Mouse (Mus musculus) CH12.LX (cell line): ENCODE measurements around the gene Snx30. TPM values are rescaled to one million over a fixed set of nuclear protein-coding genes. Genes with fewer than 3 reads are reported as not detected.

Source experiments
- DNase-seq: peaks from one replicate; pipeline ENCODE4 v3.0.0-alpha.2; 2013; ENCODE audit errors: extremely low read depth
- H3K27ac ChIP-seq: 2 replicates; pipeline ENCODE4 v1.5.1; 2012; ENCODE audit warnings: low read depth, mild to moderate bottlenecking, control low read depth, moderate library complexity; ENCODE audit not compliant: insufficient read depth
- H3K27me3 ChIP-seq: replicated peaks from 2 replicates; pipeline ENCODE3; 2012; ENCODE audit warnings: inconsistent platforms
- H3K36me3 ChIP-seq, 2 experiments: replicated peaks in 1 of 2; 2 replicates each; pipeline versions ENCODE3 to v1.6.1; 2012; ENCODE audit warnings: inconsistent platforms in 1 of 2, low read length in 1 of 2, mild to moderate bottlenecking in 1 of 2, mixed read lengths in 1 of 2, moderate library complexity in 1 of 2; ENCODE audit not compliant: control insufficient read depth in 1 of 2, insufficient read depth in 1 of 2
- H3K4me1 ChIP-seq, 2 experiments: 2 replicates each; pipeline ENCODE4 v1.6.1; 2012; ENCODE audit warnings: inconsistent platforms in 1 of 2, moderate library complexity in 1 of 2; ENCODE audit not compliant: insufficient read depth in 2 of 2, control insufficient read depth in 1 of 2
- H3K4me2 ChIP-seq: 2 replicates; pipeline ENCODE4 v1.6.1; 2012; ENCODE audit warnings: low read depth, mild to moderate bottlenecking, control low read depth; ENCODE audit not compliant: poor library complexity, insufficient read depth, severe bottlenecking
- H3K4me3 ChIP-seq, 3 experiments: fragments of 150-350 bp in 1 of 3; sonication (generic) in 1 of 3; replicated peaks in 1 of 3; 2 replicates each; pipeline versions ENCODE3 to v1.5.1; 2011 to 2012; ENCODE audit warnings: low read depth in 2 of 3, low read length in 2 of 3, mild to moderate bottlenecking in 2 of 3, moderate library complexity in 2 of 3, control low read depth in 1 of 3, improper control_type of control experiment in 1 of 3, inconsistent platforms in 1 of 3, mixed read lengths in 1 of 3; ENCODE audit not compliant: poor library complexity in 1 of 3
- H3K79me2 ChIP-seq: replicated peaks from 2 replicates; pipeline ENCODE4 v1.6.1; 2012; ENCODE audit warnings: mild to moderate bottlenecking, moderate library complexity; ENCODE audit not compliant: control insufficient read depth, poor library complexity, insufficient read depth, severe bottlenecking; ENCODE audit errors: extremely low read depth
- H3K9ac ChIP-seq: 2 replicates; pipeline ENCODE4 v1.6.1; 2012; ENCODE audit warnings: low read depth, mild to moderate bottlenecking, control low read depth, moderate library complexity; ENCODE audit not compliant: insufficient read depth
- H3K9me3 ChIP-seq: replicated peaks from 2 replicates; pipeline ENCODE3; 2012; ENCODE audit warnings: low read length, inconsistent platforms, mixed read lengths
- CHD2 ChIP-seq: IDR thresholded peaks from 2 replicates; pipeline ENCODE4 v1.6.1; 2011; ENCODE audit warnings: low read length, improper control_type of control experiment
- E2F4 ChIP-seq: IDR thresholded peaks from 2 replicates; pipeline ENCODE4 v1.6.1; 2011; ENCODE audit warnings: low read depth, low read length, improper control_type of control experiment; ENCODE audit not compliant: insufficient replicate concordance
- ELF1 ChIP-seq: IDR thresholded peaks from 2 replicates; pipeline ENCODE4 v1.6.1; 2014; ENCODE audit warnings: low read depth, mild to moderate bottlenecking, inconsistent platforms, low read length, improper control_type of control experiment
- EP300 ChIP-seq: IDR thresholded peaks from 2 replicates; pipeline ENCODE4 v1.6.1; 2011; ENCODE audit warnings: low read length, improper control_type of control experiment
- ETS1 ChIP-seq: conservative IDR thresholded peaks from 2 replicates; pipeline ENCODE4 v1.6.1; 2012; ENCODE audit warnings: low read depth, mild to moderate bottlenecking, inconsistent platforms, low read length, improper control_type of control experiment, moderate library complexity
- GABPA ChIP-seq: IDR thresholded peaks from 2 replicates; pipeline ENCODE4 v1.6.1; 2012; ENCODE audit warnings: low read depth, low read length, improper control_type of control experiment, inconsistent platforms; ENCODE audit not compliant: insufficient replicate concordance
- HCFC1 ChIP-seq: IDR thresholded peaks from 2 replicates; pipeline ENCODE4 v1.6.1; 2012; ENCODE audit warnings: low read depth, mild to moderate bottlenecking, inconsistent platforms, low read length, improper control_type of control experiment
- KAT2A ChIP-seq: IDR thresholded peaks from 2 replicates; pipeline ENCODE4 v1.6.1; 2012; ENCODE audit warnings: low read length, improper control_type of control experiment, inconsistent platforms; ENCODE audit not compliant: insufficient replicate concordance
- MAFK ChIP-seq: IDR thresholded peaks from 2 replicates; pipeline ENCODE4 v1.6.1; 2011; ENCODE audit warnings: low read length, improper control_type of control experiment; ENCODE audit not compliant: insufficient replicate concordance
- MAX ChIP-seq: IDR thresholded peaks from 2 replicates; pipeline ENCODE4 v1.6.1; 2011; ENCODE audit warnings: low read length, improper control_type of control experiment
- MAZ ChIP-seq: IDR thresholded peaks from 2 replicates; pipeline ENCODE4 v1.6.1; 2012; ENCODE audit warnings: low read depth, mild to moderate bottlenecking, inconsistent platforms, low read length, improper control_type of control experiment, moderate library complexity
- MXI1 ChIP-seq: IDR thresholded peaks from 2 replicates; pipeline ENCODE4 v1.6.1; 2011; ENCODE audit warnings: mild to moderate bottlenecking, low read depth, low read length, improper control_type of control experiment
- NELFE ChIP-seq: IDR thresholded peaks from 2 replicates; pipeline ENCODE4 v1.6.1; 2011; ENCODE audit warnings: low read depth, low read length, improper control_type of control experiment
- NRF1 ChIP-seq: IDR thresholded peaks from 2 replicates; pipeline ENCODE4 v1.6.1; 2014; ENCODE audit warnings: low read depth, mild to moderate bottlenecking, inconsistent platforms, low read length, improper control_type of control experiment, moderate library complexity
- POLR2A ChIP-seq: IDR thresholded peaks from 2 replicates; pipeline ENCODE4 v1.6.1; 2011; ENCODE audit warnings: low read depth, mild to moderate bottlenecking, improper control_type of control experiment, low read length
- POLR2AphosphoS2 ChIP-seq: IDR thresholded peaks from 2 replicates; pipeline ENCODE4 v1.6.1; 2011; ENCODE audit warnings: low read depth, low read length, improper control_type of control experiment
- RAD21 ChIP-seq: IDR thresholded peaks from 2 replicates; pipeline ENCODE4 v1.6.1; 2011; ENCODE audit warnings: low read depth, mild to moderate bottlenecking, low read length, improper control_type of control experiment, moderate library complexity
- RCOR1 ChIP-seq: conservative IDR thresholded peaks from 2 replicates; pipeline ENCODE4 v1.6.1; 2012; ENCODE audit warnings: low read depth, mild to moderate bottlenecking, inconsistent platforms, low read length, improper control_type of control experiment
- SIN3A ChIP-seq: IDR thresholded peaks from 2 replicates; pipeline ENCODE4 v1.6.1; 2012; ENCODE audit warnings: low read length, improper control_type of control experiment, inconsistent platforms
- TBP ChIP-seq: conservative IDR thresholded peaks from 2 replicates; pipeline ENCODE4 v1.6.1; 2011; ENCODE audit warnings: low read depth, low read length, improper control_type of control experiment
- TCF12 ChIP-seq: IDR thresholded peaks from 2 replicates; pipeline ENCODE4 v1.6.1; 2014; ENCODE audit warnings: low read depth, mild to moderate bottlenecking, inconsistent platforms, low read length, improper control_type of control experiment
- ZC3H11A ChIP-seq: IDR thresholded peaks from 2 replicates; pipeline ENCODE4 v1.6.1; 2012; ENCODE audit warnings: low read depth, mild to moderate bottlenecking, inconsistent platforms, low read length, improper control_type of control experiment
- ZNF384 ChIP-seq: IDR thresholded peaks from 2 replicates; pipeline ENCODE4 v1.6.1; 2012; ENCODE audit warnings: low read depth, low read length, improper control_type of control experiment, inconsistent platforms
- dilution Hi-C: fragments of 300-500 bp; cut with MboI; formaldehyde crosslinking; loops from 2 replicates; pipeline ENCODE4 v1.14.3; 2020; ENCODE audit warnings: low sequenced_read_pairs; ENCODE audit not compliant: extremely low pct_unique_long_range_greater_than_20kb, extremely low pct_ligation_motif_present
- in situ Hi-C: fragments of 300-500 bp; cut with MboI; formaldehyde crosslinking; loops from 3 replicates; pipeline ENCODE4 v1.14.3; 2019; ENCODE audit warnings: low sequenced_read_pairs, low pct_ligation_motif_present, low pct_unique_long_range_greater_than_20kb, mixed read lengths
- polyA plus RNA-seq: library from polyadenylated mRNA; unstranded; fragments of >175 nt; gene quantifications from 2 replicates; pipeline ENCODE4 v1.2.1, GENCODE M21; 2012; ENCODE audit warnings: low read depth; ENCODE audit not compliant: insufficient read length
- total RNA-seq, 2 experiments: library from RNA; depleted of rRNA; stranded (reverse); fragments of 300-350 nt in 1 of 2; fragments of >200 nt in 1 of 2; gene quantifications; 2 replicates each; pipeline ENCODE4 v1.2.3; 2012 to 2014

Gene Snx30
- total and polyA plus RNA-seq, 3 experiments: 7.9 to 16.9 (median 8.4) TPM

DNA sequence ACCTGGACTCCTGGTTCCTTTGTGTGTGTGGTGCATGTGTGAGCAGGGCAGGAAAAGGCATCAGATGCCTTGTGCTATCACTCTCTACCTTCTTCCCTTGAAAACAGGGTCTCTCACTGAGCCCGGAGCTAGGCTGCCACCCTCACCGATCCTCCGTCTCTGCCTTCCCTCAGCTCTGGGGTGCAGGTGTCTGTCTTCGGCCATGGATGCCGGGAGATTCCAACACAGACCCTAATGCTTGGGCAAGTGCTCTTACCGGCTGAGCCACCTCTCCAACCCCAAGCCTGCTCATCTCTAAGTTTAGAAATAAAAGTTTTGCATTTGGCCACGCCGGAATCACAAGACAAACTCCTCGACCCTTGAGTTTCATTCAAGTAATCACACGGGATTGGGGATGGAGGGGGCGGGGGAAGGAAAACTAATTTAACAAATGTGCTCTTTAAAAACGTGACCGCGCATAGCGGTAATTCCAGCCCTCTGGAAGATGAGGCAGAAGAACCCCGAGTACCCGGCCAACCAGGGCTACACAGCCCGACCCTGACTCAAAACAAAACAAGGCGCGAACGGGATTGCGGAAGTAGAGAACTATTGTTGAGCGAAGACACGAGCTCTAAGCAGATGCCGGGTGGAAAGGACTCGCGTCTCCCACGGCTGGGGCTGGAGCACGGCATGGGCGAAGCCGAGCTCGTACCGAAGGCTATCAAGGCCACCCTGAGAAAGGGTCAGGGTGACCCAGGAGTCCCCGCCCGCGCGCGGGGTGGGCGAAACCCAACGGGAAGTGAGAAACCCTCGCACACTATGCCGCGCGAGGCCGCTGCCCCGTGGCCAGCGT is 22.6 kb upstream of the Snx30 start (continued):
- TF ChIP-seq RCOR1 (no peak), POLR2AphosphoS2 (no peak), NELFE (0 out of 2 replicates have a peak, but pooled peaks have one; percentile 8), MAFK (no peak), RAD21 (no peak), NRF1 (no peak), ELF1 (peak; percentile 35; the same call in 1 of the 2 replicates), HCFC1 (no peak), EP300 (peak; percentile 48; the same call in 1 of the 2 replicates), ETS1 (no peak), GABPA (no peak), MAX (no peak), KAT2A (no peak), TCF12 (no peak)

- H3K4me2 ChIP-seq: no peak overlapping the region; the same call in 1 of the 2 replicates
- TF ChIP-seq TCF12 (peak; percentile 57; the same call in 1 of the 2 replicates), SIN3A (peak; percentile 92), ZC3H11A (no peak), MAZ (no peak), CHD2 (peak; percentile 78), NELFE (0 out of 2 replicates have a peak, but pooled peaks have one; percentile 36), E2F4 (no peak), POLR2A (peak; percentile 83), ZNF384 (peak; percentile 95), ELF1 (peak; percentile 97), MAX (no peak), POLR2AphosphoS2 (no peak), HCFC1 (peak; percentile 96), KAT2A (peak; percentile 94; the same call in 1 of the 2 replicates), TBP (0 out of 2 replicates have a peak, but pooled peaks have one; percentile 36), NRF1 (0 out of 2 replicates have a peak, but pooled peaks have one; percentile 6), MXI1 (peak; percentile 61; the same call in 1 of the 2 replicates)
These were observed 21.9 kb upstream of the Snx30 start for GRCm38 (mm10) chr4:59783685-59784279.

More at GRCm38 (mm10) chr4:59783685-59784279, 21.9 kb upstream of the Snx30 start:
- H3K4me3 ChIP-seq: peak overlapping the region; percentile 86 to 91 (median 90)
- peaks cover 6 to 21% of the 10 kb centered on the region in 2 experiments for H3K4me1 ChIP-seq
- dilution Hi-C loops: no loop called here
- H3K36me3 ChIP-seq: peaks cover 6 to 23% of the 10 kb centered on the region in 2 experiments
- H3K79me2 ChIP-seq: peaks cover 40% of the 10 kb centered on the region
- no peaks in the 10 kb centered on the region for H3K27me3 ChIP-seq
- DNase-seq: peak; percentile 100
- in situ Hi-C loops: no loop called here
- no peaks in the 10 kb centered on the region for H3K9me3 ChIP-seq
- peak overlapping the region; percentile 49 for H3K9ac ChIP-seq
- H3K27ac ChIP-seq: peak overlapping the region; percentile 14; the same call in 1 of the 2 replicates
